Mouse (Mus musculus): ENCODE data around the gene Asgr1. TPM values are rescaled to one million over a fixed set of nuclear protein-coding genes. Genes with fewer than 3 reads are reported as not detected.

Gene Asgr1
- 0.31 TPM in 1 of 2 replicates, not detected in the other for polyA plus RNA-seq (2015; fragmentation: Nextera tagmentation; extraction: Ambion mirVana)

- 80% methylated on average over 10 of the region's 10 CpGs for WGBS
- H3K27me3 ChIP-seq (ENCODE audit: control insufficient read depth, insufficient read depth, low read length), result no peaks in the 10 kb centered on the region
- H3K9ac ChIP-seq (ENCODE audit: low read length), result no peak within 1 kb of the TSS
- no peaks in the 10 kb centered on the region for H3K4me1 ChIP-seq (ENCODE audit: control insufficient read depth, insufficient read depth, low read length)
- H3K27ac ChIP-seq (ENCODE audit: low read length), result no peak within 1 kb of the TSS
- H3K4me2 ChIP-seq (ENCODE audit: low read depth, low read length), result no peak within 1 kb of the TSS
- no peaks in the 10 kb centered on the region for H3K36me3 ChIP-seq (ENCODE audit: control insufficient read depth, insufficient read depth, low read length)
- H3K4me3 ChIP-seq (replicated peaks; ENCODE audit: low read length), result no peak within 1 kb of the TSS
- H3K9me3 ChIP-seq (replicated peaks; ENCODE audit: control insufficient read depth, low read length), result no peaks in the 10 kb centered on the region
- 0 out of 2 replicates have a peak, but pooled peaks have one; percentile 14 for ATAC-seq (ENCODE audit: insufficient read depth, low FRiP score)
Measured at GRCm38 (mm10) chr11:70053898-70054570, at the start of gene Asgr1. TSS of gene Asgr1 (plus strand) at chr11:70054085.

- no peak overlapping the region for H3K27ac ChIP-seq (ENCODE audit: low read length)
- ATAC-seq (ENCODE audit: insufficient read depth, low FRiP score), result no peak
Measured at GRCm38 (mm10) chr11:70005521-70005920, 48.4 kb upstream of the Asgr1 start.

GRCm38 (mm10) chr11:70010033-70010432 is 43.9 kb upstream of the Asgr1 start:
- no peak overlapping the region for H3K4me3 ChIP-seq (replicated peaks; ENCODE audit: low read length)
- peaks cover 27% of the 10 kb centered on the region for H3K36me3 ChIP-seq (ENCODE audit: control insufficient read depth, insufficient read depth, low read length)
- WGBS, result 88% methylated on average over 6 of the region's 6 CpGs
- H3K4me1 ChIP-seq (ENCODE audit: control insufficient read depth, insufficient read depth, low read length), result peaks cover 5% of the 10 kb centered on the region
- H3K4me2 ChIP-seq (ENCODE audit: low read depth, low read length), result no peak overlapping the region
- H3K27ac ChIP-seq (ENCODE audit: low read length), result no peak overlapping the region
- no peaks in the 10 kb centered on the region for H3K9me3 ChIP-seq (replicated peaks; ENCODE audit: control insufficient read depth, low read length)
- no peak overlapping the region for H3K9ac ChIP-seq (ENCODE audit: low read length)
- H3K27me3 ChIP-seq (ENCODE audit: control insufficient read depth, insufficient read depth, low read length), result no peaks in the 10 kb centered on the region
- ATAC-seq (ENCODE audit: insufficient read depth, low FRiP score), result no peak

More at GRCm38 (mm10) chr11:70005521-70005920, 48.4 kb upstream of the Asgr1 start:
- Histone ChIP-seq H3K27me3 (ENCODE audit: control insufficient read depth, insufficient read depth, low read length) (no peaks in the 10 kb centered on the region), H3K9me3 (replicated peaks; ENCODE audit: control insufficient read depth, low read length) (no peaks in the 10 kb centered on the region), H3K36me3 (ENCODE audit: control insufficient read depth, insufficient read depth, low read length) (peaks cover 11% of the 10 kb centered on the region), H3K4me1 (ENCODE audit: control insufficient read depth, insufficient read depth, low read length) (peaks cover 18% of the 10 kb centered on the region; the same call in 1 of the 2 replicates), H3K9ac (ENCODE audit: low read length) (no peak overlapping the region), H3K4me3 (replicated peaks; ENCODE audit: low read length) (no peak overlapping the region), H3K4me2 (ENCODE audit: low read depth, low read length) (no peak overlapping the region)
- 58% methylated on average over 5 of the region's 5 CpGs for WGBS

GRCm38 (mm10) chr11:70010548-70010947 is 43.3 kb upstream of the Asgr1 start:
- H3K4me1 ChIP-seq (ENCODE audit: control insufficient read depth, insufficient read depth, low read length), result peaks cover 5% of the 10 kb centered on the region
- H3K36me3 ChIP-seq (ENCODE audit: control insufficient read depth, insufficient read depth, low read length), result peaks cover 27% of the 10 kb centered on the region
- H3K4me2 ChIP-seq (ENCODE audit: low read depth, low read length), result no peak overlapping the region
- no peaks in the 10 kb centered on the region for H3K27me3 ChIP-seq (ENCODE audit: control insufficient read depth, insufficient read depth, low read length)
- H3K4me3 ChIP-seq (replicated peaks; ENCODE audit: low read length), result no peak overlapping the region
- H3K9me3 ChIP-seq (replicated peaks; ENCODE audit: control insufficient read depth, low read length), result no peaks in the 10 kb centered on the region
- no peak for ATAC-seq (ENCODE audit: insufficient read depth, low FRiP score)
- H3K9ac ChIP-seq (ENCODE audit: low read length), result no peak overlapping the region
- H3K27ac ChIP-seq (ENCODE audit: low read length), result no peak overlapping the region
- 81% methylated on average over 12 of the region's 12 CpGs for WGBS

- 88% methylated on average over 10 of the region's 10 CpGs for WGBS
- no peak for ATAC-seq (ENCODE audit: insufficient read depth, low FRiP score)
- H3K4me2 ChIP-seq (ENCODE audit: low read depth, low read length), result no peak overlapping the region
- H3K4me3 ChIP-seq (replicated peaks; ENCODE audit: low read length), result no peak overlapping the region
- H3K9me3 ChIP-seq (replicated peaks; ENCODE audit: control insufficient read depth, low read length), result no peaks in the 10 kb centered on the region
- no peak overlapping the region for H3K9ac ChIP-seq (ENCODE audit: low read length)
- H3K36me3 ChIP-seq (ENCODE audit: control insufficient read depth, insufficient read depth, low read length), result peaks cover 27% of the 10 kb centered on the region
- H3K27ac ChIP-seq (ENCODE audit: low read length), result no peak overlapping the region
- H3K4me1 ChIP-seq (ENCODE audit: control insufficient read depth, insufficient read depth, low read length), result peaks cover 5% of the 10 kb centered on the region
- no peaks in the 10 kb centered on the region for H3K27me3 ChIP-seq (ENCODE audit: control insufficient read depth, insufficient read depth, low read length)
Measured at GRCm38 (mm10) chr11:70010961-70011360, 42.9 kb upstream of the Asgr1 start.

GRCm38 (mm10) chr11:70012931-70013330 is 41.0 kb upstream of the Asgr1 start:
- 84% methylated on average over 9 of the region's 9 CpGs for WGBS
- Histone ChIP-seq H3K27ac (ENCODE audit: low read length) (no peak overlapping the region), H3K36me3 (ENCODE audit: control insufficient read depth, insufficient read depth, low read length) (peaks cover 20% of the 10 kb centered on the region), H3K9ac (ENCODE audit: low read length) (no peak overlapping the region), H3K4me2 (ENCODE audit: low read depth, low read length) (no peak overlapping the region), H3K4me3 (replicated peaks; ENCODE audit: low read length) (no peak overlapping the region), H3K27me3 (ENCODE audit: control insufficient read depth, insufficient read depth, low read length) (no peaks in the 10 kb centered on the region), H3K9me3 (replicated peaks; ENCODE audit: control insufficient read depth, low read length) (no peaks in the 10 kb centered on the region), H3K4me1 (ENCODE audit: control insufficient read depth, insufficient read depth, low read length) (peaks cover 13% of the 10 kb centered on the region)
- ATAC-seq (ENCODE audit: insufficient read depth, low FRiP score), result no peak

- peaks cover 17% of the 10 kb centered on the region for H3K36me3 ChIP-seq (ENCODE audit: control insufficient read depth, insufficient read depth, low read length)
- no peak overlapping the region for H3K27ac ChIP-seq (ENCODE audit: low read length)
- H3K4me1 ChIP-seq (ENCODE audit: control insufficient read depth, insufficient read depth, low read length), result peaks cover 14% of the 10 kb centered on the region
- no peak overlapping the region for H3K4me3 ChIP-seq (replicated peaks; ENCODE audit: low read length)
- no peaks in the 10 kb centered on the region for H3K27me3 ChIP-seq (ENCODE audit: control insufficient read depth, insufficient read depth, low read length)
- H3K9me3 ChIP-seq (replicated peaks; ENCODE audit: control insufficient read depth, low read length), result no peaks in the 10 kb centered on the region
- no peak overlapping the region for H3K4me2 ChIP-seq (ENCODE audit: low read depth, low read length)
- WGBS, result 74% methylated on average over 3 of the region's 3 CpGs
- H3K9ac ChIP-seq (ENCODE audit: low read length), result no peak overlapping the region
- ATAC-seq (ENCODE audit: insufficient read depth, low FRiP score), result no peak
Measured at GRCm38 (mm10) chr11:70013408-70013807, 40.5 kb upstream of the Asgr1 start.

GRCm38 (mm10) chr11:70014051-70014450 is 39.8 kb upstream of the Asgr1 start:
- Histone ChIP-seq H3K36me3 (ENCODE audit: control insufficient read depth, insufficient read depth, low read length) (peaks cover 17% of the 10 kb centered on the region), H3K4me2 (ENCODE audit: low read depth, low read length) (peak overlapping the region; percentile 64; the same call in 1 of the 2 replicates), H3K4me3 (replicated peaks; ENCODE audit: low read length) (no peak overlapping the region), H3K27ac (ENCODE audit: low read length) (no peak overlapping the region), H3K9ac (ENCODE audit: low read length) (no peak overlapping the region), H3K9me3 (replicated peaks; ENCODE audit: control insufficient read depth, low read length) (no peaks in the 10 kb centered on the region), H3K27me3 (ENCODE audit: control insufficient read depth, insufficient read depth, low read length) (no peaks in the 10 kb centered on the region), H3K4me1 (ENCODE audit: control insufficient read depth, insufficient read depth, low read length) (peaks cover 19% of the 10 kb centered on the region)
- 61% methylated on average over 5 of the region's 5 CpGs for WGBS
- no peak for ATAC-seq (ENCODE audit: insufficient read depth, low FRiP score)

GRCm38 (mm10) chr11:70014880-70015558 is 38.9 kb upstream of the Asgr1 start, which contains the start of gene Acadvl:
TSS of gene Acadvl (minus strand) at chr11:70015411.
- ATAC-seq (ENCODE audit: insufficient read depth, low FRiP score), result peak; percentile 89
- Histone ChIP-seq H3K27me3 (ENCODE audit: control insufficient read depth, insufficient read depth, low read length) (no peaks in the 10 kb centered on the region), H3K4me1 (ENCODE audit: control insufficient read depth, insufficient read depth, low read length) (peaks cover 29% of the 10 kb centered on the region), H3K9me3 (replicated peaks; ENCODE audit: control insufficient read depth, low read length) (no peaks in the 10 kb centered on the region), H3K4me2 (ENCODE audit: low read depth, low read length) (peak within 1 kb of the TSS; percentile 64), H3K4me3 (replicated peaks; ENCODE audit: low read length) (peak within 1 kb of the TSS; percentile 58), H3K9ac (ENCODE audit: low read length) (peak within 1 kb of the TSS; percentile 79), H3K27ac (ENCODE audit: low read length) (peak within 1 kb of the TSS; percentile 25), H3K36me3 (ENCODE audit: control insufficient read depth, insufficient read depth, low read length) (peaks cover 17% of the 10 kb centered on the region)
- under 1% methylated on average over 35 of the region's 35 CpGs for whole genome bisulfite sequencing
